Comparison of ENCODE assay signal across 22 mouse cellular contexts in the genomic region with DNA sequence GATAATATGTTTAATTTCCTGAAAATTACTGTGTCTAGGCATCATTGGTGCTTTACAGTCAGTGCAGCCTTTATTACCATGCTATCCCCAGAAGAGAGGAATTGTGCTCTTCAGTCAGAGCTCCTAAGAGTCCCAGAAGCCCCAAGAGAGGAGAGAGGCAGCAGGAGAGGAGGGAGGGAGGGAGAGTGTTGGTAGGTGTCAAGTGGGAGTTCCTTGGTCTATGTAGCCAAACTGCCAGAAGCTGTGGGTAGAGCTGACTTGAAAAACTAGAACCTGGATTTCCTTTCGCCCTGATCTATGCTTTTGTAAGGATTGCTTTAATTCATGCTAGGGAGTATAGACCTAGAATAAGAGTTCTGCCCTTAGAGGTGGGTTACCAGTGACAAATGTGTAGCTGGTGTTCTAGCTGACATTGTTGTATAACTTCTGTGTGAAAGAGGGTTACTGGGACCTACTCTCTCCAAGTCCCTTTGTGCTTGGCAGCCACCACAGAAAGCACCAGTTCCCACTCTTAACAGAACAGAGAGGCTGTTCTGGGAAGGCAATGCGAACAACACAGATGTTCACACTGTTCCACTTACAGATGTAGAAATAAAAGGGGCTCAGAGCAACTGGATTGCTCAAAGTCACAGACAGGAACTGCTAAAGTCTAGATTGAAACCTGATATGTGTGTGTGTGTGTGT. TPM values are rescaled to one million over a fixed set of nuclear protein-coding genes. Genes with fewer than 3 reads are reported as not detected.
DNase-seq lines count a peak whose midpoint lies in the region; ATAC-seq lines count a peak whose summit lies in the region.
"Had no signal": no experiment of that assay in that cellular context is flagged by ENCODE, and none has a peak within 500 bp of the region (broad histone marks: within the 10 kb centered on the region; RNA-seq: fewer than 3 reads in every experiment).

No protein-coding gene starts in this region.

- intact Hi-C loops in left cerebral cortex, postnatal 14 days (cut with DNase I): no loop called here

- 0 out of 2 replicates have a peak, but pooled peaks cover 4% of the 10 kb centered on the region for H3K9me3 ChIP-seq in kidney, embryonic 14.5 days (ENCODE audit: control insufficient read depth, low read length)
- H3K9me3 ChIP-seq in midbrain, embryonic 11.5 days (ENCODE audit: control insufficient read depth, low read length): no peaks in the 10 kb centered on the region
- no peaks in the 10 kb centered on the region for H3K9me3 ChIP-seq in midbrain, embryonic 16.5 days (replicated peaks; ENCODE audit: control insufficient read depth, low read length, poor library complexity, severe bottlenecking)
- H3K9me3 ChIP-seq: embryonic facial prominence, embryonic 15.5 days; hindbrain, embryonic 12.5 days had no signal

- no peak for DNase-seq in kidney, postnatal 4 days
- peak; percentile 31 to 34 for DNase-seq in left cerebral cortex, adult 18-20 months (ENCODE audit: low spot score in 2 of 2)
- no peak for DNase-seq in left cerebral cortex, postnatal 14 days (ENCODE audit: low spot score in 2 of 2)
- DNase-seq in midbrain, embryonic 11.5 days (ENCODE audit: low spot score, missing footprints): peak; percentile 47
- peak; percentile 82 for DNase-seq in telencephalon, adult 2 months (ENCODE audit: low read depth, low spot score)
- DNase-seq: adrenal gland, adult 2 months; adrenal gland, postnatal 25 days; cerebellum, adult 8-10 months; cerebellum, postnatal 14 days; embryo, embryonic 11 days; gastrocnemius, postnatal 36 days; heart, adult 11 months; heart, postnatal 4 days had no signal

- ATAC-seq in kidney, embryonic 14.5 days (ENCODE audit: low FRiP score, low TSS enrichment): peak; percentile 65
- no peak for ATAC-seq in midbrain, embryonic 11.5 days (ENCODE audit: low FRiP score)
- no peak for ATAC-seq in midbrain, embryonic 16.5 days
- ATAC-seq: forebrain, embryonic 14.5 days; hindbrain, embryonic 16.5 days had no signal

- no peaks in the 10 kb centered on the region for H3K27me3 ChIP-seq in kidney, embryonic 14.5 days (ENCODE audit: control insufficient read depth, insufficient read depth, low read length)
- H3K27me3 ChIP-seq in midbrain, embryonic 11.5 days (ENCODE audit: control insufficient read depth, insufficient read depth, low read length): no peaks in the 10 kb centered on the region
- H3K27me3 ChIP-seq in midbrain, embryonic 16.5 days (ENCODE audit: control insufficient read depth, insufficient read depth, low read depth, low read length): no peaks in the 10 kb centered on the region
- H3K27me3 ChIP-seq: embryonic facial prominence, embryonic 15.5 days; heart, embryonic 13.5 days; hindbrain, embryonic 12.5 days had no signal

- H3K9ac ChIP-seq in kidney, embryonic 14.5 days (ENCODE audit: low read depth, low read length): no peak overlapping the region
- H3K9ac ChIP-seq in midbrain, embryonic 11.5 days (ENCODE audit: low read length): no peak overlapping the region
- no peak overlapping the region for H3K9ac ChIP-seq in midbrain, embryonic 16.5 days (ENCODE audit: low read depth, low read length)
- H3K9ac ChIP-seq: embryonic facial prominence, embryonic 15.5 days; heart, embryonic 13.5 days; hindbrain, embryonic 12.5 days had no signal

- H3K4me2 ChIP-seq in kidney, embryonic 14.5 days (replicated peaks; ENCODE audit: low read depth, low read length): no peak overlapping the region
- H3K4me2 ChIP-seq in midbrain, embryonic 11.5 days: no peak overlapping the region
- H3K4me2 ChIP-seq in midbrain, embryonic 16.5 days (ENCODE audit: low read length): no peak overlapping the region
- H3K4me2 ChIP-seq: embryonic facial prominence, embryonic 15.5 days; heart, embryonic 13.5 days; hindbrain, embryonic 12.5 days had no signal

- 62% methylated on average over 2 of the region's 2 CpGs for WGBS in kidney, embryonic 14.5 days
- WGBS in midbrain, embryonic 11.5 days: 93% methylated on average over 2 of the region's 2 CpGs
- 79% methylated on average over 2 of the region's 2 CpGs for WGBS in midbrain, embryonic 16.5 days

- H3K36me3 ChIP-seq in kidney, embryonic 14.5 days (ENCODE audit: control insufficient read depth, insufficient read depth, low read length): no peaks in the 10 kb centered on the region
- no peaks in the 10 kb centered on the region for H3K36me3 ChIP-seq in midbrain, embryonic 11.5 days (ENCODE audit: control insufficient read depth, insufficient read depth, low read length)
- H3K36me3 ChIP-seq in midbrain, embryonic 16.5 days (ENCODE audit: control insufficient read depth, insufficient read depth, low read length): 0 out of 2 replicates have a peak, but pooled peaks cover 2% of the 10 kb centered on the region
- H3K36me3 ChIP-seq: embryonic facial prominence, embryonic 15.5 days had no signal

- H3K4me1 ChIP-seq in kidney, embryonic 14.5 days (ENCODE audit: control insufficient read depth, insufficient read depth, low read length): peaks cover 11% of the 10 kb centered on the region; the same call in 1 of the 2 replicates
- no peaks in the 10 kb centered on the region for H3K4me1 ChIP-seq in midbrain, embryonic 11.5 days (ENCODE audit: control insufficient read depth, insufficient read depth, low read length)
- no peaks in the 10 kb centered on the region for H3K4me1 ChIP-seq in midbrain, embryonic 16.5 days (ENCODE audit: control insufficient read depth, insufficient read depth, low read length)
- H3K4me1 ChIP-seq: embryonic facial prominence, embryonic 15.5 days; forebrain, embryonic 10.5 days; heart, embryonic 13.5 days; hindbrain, embryonic 12.5 days had no signal

- no peak overlapping the region for H3K27ac ChIP-seq in kidney, embryonic 14.5 days (ENCODE audit: low read depth, low read length)
- H3K27ac ChIP-seq in midbrain, embryonic 11.5 days (ENCODE audit: low read depth, low read length): no peak overlapping the region
- no peak overlapping the region for H3K27ac ChIP-seq in midbrain, embryonic 16.5 days (ENCODE audit: low read length)
- H3K27ac ChIP-seq: embryonic facial prominence, embryonic 15.5 days; forebrain, embryonic 10.5 days; heart, embryonic 13.5 days; hindbrain, embryonic 12.5 days had no signal

- no peak overlapping the region for H3K4me3 ChIP-seq in kidney, embryonic 14.5 days (ENCODE audit: low read length)
- no peak overlapping the region for H3K4me3 ChIP-seq in midbrain, embryonic 11.5 days (ENCODE audit: low read depth, low read length)
- H3K4me3 ChIP-seq in midbrain, embryonic 16.5 days (ENCODE audit: low read depth, low read length): no peak overlapping the region
- H3K4me3 ChIP-seq: embryonic facial prominence, embryonic 15.5 days; erythroblast, embryonic 14.5 days; forebrain, embryonic 10.5 days; heart, embryonic 13.5 days; hindbrain, embryonic 12.5 days had no signal

RNA-seq across cellular contexts. Expression of gene Vps8, which starts 7.6 kb away (rescaled TPM):
- polyA plus RNA-seq in kidney, embryonic 14.5 days (2014; fragmentation: Nextera tagmentation; extraction: Ambion mirVana): 6.1 and 14.2 TPM in 2 replicates
- total RNA-seq in left cerebral cortex, adult 18-20 months (2021): 10 to 100 TPM; 56.1 to 58.1 TPM
- total RNA-seq in left cerebral cortex, postnatal 14 days (2021): 10 to 100 TPM; 52.3 to 53.1 TPM
- 27.1 and 28.4 TPM in 2 replicates for polyA plus RNA-seq in midbrain, embryonic 11.5 days (2014; fragmentation: Nextera tagmentation; extraction: Ambion mirVana)
- 41.2 and 44.1 TPM in 2 replicates for polyA plus RNA-seq in midbrain, embryonic 16.5 days (2015; fragmentation: Nextera tagmentation; extraction: Ambion mirVana)

Comparison
In these comparisons a context has a peak if more than half of its experiments do, and no peak if none do; other contexts are left out.
1. DNase-seq: peak in left cerebral cortex, adult 18-20 months (2 of 2), midbrain, embryonic 11.5 days (single experiment) and telencephalon, adult 2 months (single experiment); none in kidney, postnatal 4 days (0 of 2) and left cerebral cortex, postnatal 14 days (0 of 2).